Mouse (Mus musculus) hindbrain, embryonic 14.5 days (tissue): Measurements from ENCODE around the gene Cdkl4. TPM values are rescaled to one million over a fixed set of nuclear protein-coding genes. Genes with fewer than 3 reads are reported as not detected.

Experiments
- ATAC-seq: fragments of 200-750 bp; cut with Nextera tagmentation; 2 replicates; pipeline ENCODE4 v1.8.0; 2017; ENCODE audit warnings: moderate number of reproducible peaks, mild to moderate bottlenecking, moderate TSS enrichment, moderate library complexity; ENCODE audit not compliant: low FRiP score
- DNase-seq: peaks from one replicate; pipeline ENCODE4 v3.0.0-alpha.2; 2015; ENCODE audit warnings: low spot score
- H3K27ac ChIP-seq: fragments of 300-500 bp; sonication (generic); 2 replicates; pipeline ENCODE4 v1.5.1; 2014; ENCODE audit warnings: mild to moderate bottlenecking, moderate library complexity
- H3K27me3 ChIP-seq: fragments of 300-500 bp; sonication (generic); 2 replicates; pipeline ENCODE4 v1.6.1; 2014; ENCODE audit warnings: mild to moderate bottlenecking, low read length, mixed read lengths; ENCODE audit not compliant: control insufficient read depth, insufficient read depth
- H3K36me3 ChIP-seq: fragments of 300-500 bp; sonication (generic); replicated peaks from 2 replicates; pipeline ENCODE4 v1.6.1; 2014; ENCODE audit not compliant: control insufficient read depth, insufficient read depth
- H3K4me1 ChIP-seq: fragments of 300-500 bp; sonication (generic); replicated peaks from 2 replicates; pipeline ENCODE4 v1.6.1; 2014; ENCODE audit warnings: antibody characterized with exemption, low read length, mixed read lengths; ENCODE audit not compliant: control insufficient read depth, insufficient read depth
- H3K4me2 ChIP-seq: fragments of 300-500 bp; sonication (generic); replicated peaks from 2 replicates; pipeline ENCODE4 v1.6.1; 2014; ENCODE audit warnings: mild to moderate bottlenecking, moderate library complexity
- H3K4me3 ChIP-seq: fragments of 300-500 bp; sonication (generic); replicated peaks from 2 replicates; pipeline ENCODE4 v1.5.1; 2014; ENCODE audit warnings: mild to moderate bottlenecking, low read length
- H3K9ac ChIP-seq: fragments of 300-500 bp; sonication (generic); 2 replicates; pipeline ENCODE4 v1.6.1; 2014
- H3K9me3 ChIP-seq: fragments of 300-500 bp; sonication (generic); 2 replicates; pipeline ENCODE4 v1.6.1; 2016; ENCODE audit warnings: low read length; ENCODE audit not compliant: control insufficient read depth
- WGBS: fragments of 180-500 bp; shearing (Covaris S2); extraction: QIAGEN DNeasy Blood & Tissue Kit; methylation state at CpG from one replicate; pipeline ENCODE4 v1.1.7; 2014; 5-methylcytosine and 5-hydroxymethylcytosine counted together
- polyA plus RNA-seq: library from polyadenylated mRNA; unstranded; fragments of >200 nt; fragmentation: Nextera tagmentation; extraction: Ambion mirVana; gene quantifications from 2 replicates; pipeline ENCODE4 v1.2.1, GENCODE M21; 2014

Cdkl4 gene
- polyA plus RNA-seq, 1 experiment from 2014 or later = 7.3 TPM

DNA sequence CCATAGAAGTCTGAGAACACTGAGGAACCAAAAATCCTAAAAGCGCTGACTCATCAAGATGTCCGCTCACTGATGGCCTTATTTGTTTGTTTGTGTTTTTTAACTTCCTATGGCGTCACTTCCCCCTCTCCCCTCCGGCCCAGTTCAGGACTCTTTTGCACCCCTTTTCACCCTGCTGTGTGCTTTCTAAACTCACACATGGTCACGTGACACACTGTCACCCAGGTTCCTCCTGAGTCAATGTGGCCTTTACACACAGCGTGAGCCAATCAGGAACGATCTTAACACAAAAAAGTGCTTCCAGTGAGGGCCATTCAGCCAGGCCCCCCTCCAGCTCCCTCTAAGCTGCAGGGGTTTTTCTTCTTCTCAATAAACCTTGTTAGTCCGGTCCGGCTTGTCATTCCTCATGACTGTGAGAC, 80.4 kb downstream of the Cdkl4 start:
- Histone ChIP-seq H3K9ac (no peak overlapping the region), H3K4me1 (no peaks in the 10 kb centered on the region), H3K4me3 (no peak overlapping the region), H3K9me3 (no peaks in the 10 kb centered on the region), H3K4me2 (no peak overlapping the region), H3K27ac (no peak overlapping the region), H3K36me3 (no peaks in the 10 kb centered on the region), H3K27me3 (no peaks in the 10 kb centered on the region)
- DNase-seq (no peak), ATAC-seq (no peak)
- WGBS = 41% methylated on average over 9 of the region's 9 CpGs

- Histone ChIP-seq H3K4me3 (no peak overlapping the region), H3K27ac (no peak overlapping the region), H3K9ac (no peak overlapping the region), H3K4me2 (no peak overlapping the region), H3K4me1 (no peaks in the 10 kb centered on the region), H3K36me3 (no peaks in the 10 kb centered on the region), H3K27me3 (no peaks in the 10 kb centered on the region), H3K9me3 (no peaks in the 10 kb centered on the region)
- DNase-seq (no peak), ATAC-seq (no peak)
- WGBS = 86% methylated on average over 8 of the region's 8 CpGs
These were observed 80.9 kb downstream of the Cdkl4 start for GRCm38 (mm10) chr17:80496607-80497170.

GRCm38 (mm10) chr17:80496185-80496584, 81.4 kb downstream of the Cdkl4 start:
- Histone ChIP-seq H3K4me1 (no peaks in the 10 kb centered on the region), H3K4me3 (no peak overlapping the region), H3K9me3 (no peaks in the 10 kb centered on the region), H3K36me3 (no peaks in the 10 kb centered on the region), H3K4me2 (no peak overlapping the region), H3K9ac (no peak overlapping the region), H3K27me3 (no peaks in the 10 kb centered on the region), H3K27ac (no peak overlapping the region)
- ATAC-seq (no peak), DNase-seq (no peak)
- WGBS = 81% methylated on average over 6 of the region's 6 CpGs

DNA sequence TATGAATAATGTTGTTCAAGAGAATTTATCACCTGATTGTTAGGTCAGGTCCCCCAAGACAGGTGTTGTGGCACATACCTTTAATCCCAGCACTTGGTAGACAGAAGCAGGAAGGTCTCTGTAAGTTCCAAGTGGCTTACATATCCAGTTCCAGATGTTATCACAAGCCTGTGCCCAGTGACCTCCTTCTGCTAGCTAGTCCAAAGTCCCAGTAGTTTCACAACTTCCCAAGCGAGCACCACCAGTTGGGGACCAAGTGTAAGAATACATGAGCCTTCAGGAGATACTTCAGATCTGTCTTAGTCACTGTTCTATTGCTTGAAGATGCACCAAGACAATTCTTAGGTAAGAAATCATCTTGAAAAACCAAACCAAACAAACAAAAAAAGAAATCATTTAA, 83.7 kb downstream of the Cdkl4 start:
- Histone ChIP-seq H3K4me1 (no peaks in the 10 kb centered on the region), H3K36me3 (no peaks in the 10 kb centered on the region), H3K4me3 (no peak overlapping the region), H3K27me3 (no peaks in the 10 kb centered on the region), H3K9ac (no peak overlapping the region), H3K9me3 (no peaks in the 10 kb centered on the region), H3K27ac (no peak overlapping the region), H3K4me2 (no peak overlapping the region)
- DNase-seq (no peak), ATAC-seq (no peak)
- WGBS = 90% methylated on average over 1 of the region's 1 CpGs

DNA sequence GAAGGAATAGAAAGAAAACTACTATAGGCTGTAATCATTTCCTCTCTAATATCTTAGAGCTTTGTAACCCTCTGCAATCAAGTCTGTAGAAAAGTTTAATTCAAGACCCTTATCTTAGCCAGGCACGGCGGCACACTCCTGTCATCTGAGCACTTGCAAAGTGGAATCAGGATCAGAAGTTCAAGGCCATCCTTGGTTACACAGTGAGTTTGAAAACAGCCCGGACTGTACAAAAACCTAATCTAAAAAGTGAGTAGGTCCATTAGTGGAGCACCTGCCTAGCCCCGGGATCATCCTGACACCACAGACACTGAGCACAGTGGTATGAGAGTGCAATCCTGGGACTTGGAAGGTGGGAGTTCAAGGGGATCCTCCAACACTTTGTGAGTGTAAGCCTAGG, 84.8 kb downstream of the Cdkl4 start:
- 96% methylated on average over 4 of the region's 4 CpGs for WGBS
- no peaks in the 10 kb centered on the region for H3K4me1 ChIP-seq

DNA sequence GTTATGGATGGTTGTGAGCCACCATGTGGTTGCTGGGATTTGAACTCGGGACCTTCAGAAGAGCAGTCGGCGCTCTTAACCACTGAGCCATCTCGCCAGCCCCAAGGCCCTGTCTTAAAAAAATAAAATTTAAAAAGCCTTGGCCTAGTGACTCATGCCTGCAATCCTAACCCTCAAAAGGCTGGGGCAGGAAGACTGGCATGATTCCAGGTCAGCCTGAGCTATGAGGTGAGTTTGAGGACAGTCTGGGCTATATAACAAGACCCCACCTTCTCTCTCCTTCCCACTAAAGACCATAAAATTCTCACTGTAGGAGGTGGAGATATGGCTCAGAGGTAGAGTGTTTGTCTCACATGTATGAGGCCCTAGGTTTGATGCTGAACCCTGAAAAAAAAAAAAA, 85.3 kb downstream of the Cdkl4 start:
- 91% methylated on average over 4 of the region's 4 CpGs for WGBS
- no peaks in the 10 kb centered on the region for H3K36me3 ChIP-seq
- DNase-seq (no peak), ATAC-seq (no peak)
- H3K4me2 ChIP-seq = no peak overlapping the region
- H3K27ac ChIP-seq = no peak overlapping the region
- H3K27me3 ChIP-seq = no peaks in the 10 kb centered on the region
- no peak overlapping the region for H3K9ac ChIP-seq
- no peaks in the 10 kb centered on the region for H3K4me1 ChIP-seq
- no peak overlapping the region for H3K4me3 ChIP-seq
- H3K9me3 ChIP-seq = no peaks in the 10 kb centered on the region

More for the DNA sequence above, 84.8 kb downstream of the Cdkl4 start:
- no peak overlapping the region for H3K9ac ChIP-seq
- H3K27ac ChIP-seq = no peak overlapping the region
- no peak for DNase-seq
- H3K4me3 ChIP-seq = no peak overlapping the region
- no peaks in the 10 kb centered on the region for H3K36me3 ChIP-seq
- H3K4me2 ChIP-seq = no peak overlapping the region
- H3K9me3 ChIP-seq = no peaks in the 10 kb centered on the region
- no peak for ATAC-seq
- no peaks in the 10 kb centered on the region for H3K27me3 ChIP-seq

GRCm38 (mm10) chr17:80490166-80490565, 87.4 kb downstream of the Cdkl4 start:
- Histone ChIP-seq H3K9ac (no peak overlapping the region), H3K4me2 (no peak overlapping the region), H3K9me3 (no peaks in the 10 kb centered on the region), H3K36me3 (no peaks in the 10 kb centered on the region), H3K27me3 (no peaks in the 10 kb centered on the region), H3K4me3 (no peak overlapping the region), H3K27ac (no peak overlapping the region), H3K4me1 (no peaks in the 10 kb centered on the region)
- no peak for DNase-seq
- WGBS = 59% methylated on average over 5 of the region's 5 CpGs
- ATAC-seq = no peak

DNA sequence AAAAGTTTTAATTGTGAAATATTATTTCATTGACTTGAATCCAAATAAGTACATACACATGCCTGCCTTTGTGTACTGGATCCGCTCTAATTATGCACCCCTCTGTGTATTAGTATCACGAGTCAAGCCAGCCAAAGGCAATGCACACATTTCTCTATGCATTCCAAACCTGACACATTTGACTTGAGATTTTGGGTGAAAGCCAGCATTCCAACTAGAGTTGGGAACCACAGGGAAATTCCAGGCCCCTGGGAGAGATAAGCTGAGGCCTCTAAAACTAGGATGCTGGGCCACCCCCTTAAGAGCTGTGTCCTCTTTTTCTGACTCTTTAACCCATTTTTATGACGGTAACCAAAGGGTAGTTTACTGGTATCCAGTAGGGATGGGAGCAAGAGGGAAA, 88.7 kb downstream of the Cdkl4 start:
- H3K36me3 ChIP-seq = no peaks in the 10 kb centered on the region
- ATAC-seq (no peak), DNase-seq (no peak)
- no peak overlapping the region for H3K4me3 ChIP-seq
- no peak overlapping the region for H3K27ac ChIP-seq
- WGBS = 61% methylated on average over 3 of the region's 3 CpGs
- H3K4me2 ChIP-seq = no peak overlapping the region
- H3K9me3 ChIP-seq = no peaks in the 10 kb centered on the region
- H3K9ac ChIP-seq = no peak overlapping the region
- no peaks in the 10 kb centered on the region for H3K27me3 ChIP-seq
- H3K4me1 ChIP-seq = no peaks in the 10 kb centered on the region

- no peak overlapping the region for H3K4me2 ChIP-seq
- no peaks in the 10 kb centered on the region for H3K36me3 ChIP-seq
- peaks cover 17% of the 10 kb centered on the region for H3K4me1 ChIP-seq
- ATAC-seq = no peak
- H3K27ac ChIP-seq = no peak overlapping the region
- no peak overlapping the region for H3K9ac ChIP-seq
- H3K9me3 ChIP-seq = no peaks in the 10 kb centered on the region
- no peak overlapping the region for H3K4me3 ChIP-seq
- 97% methylated on average over 5 of the region's 5 CpGs for WGBS
- no peak for DNase-seq
- no peaks in the 10 kb centered on the region for H3K27me3 ChIP-seq
These were observed 92.5 kb downstream of the Cdkl4 start for GRCm38 (mm10) chr17:80485160-80485559.

GRCm38 (mm10) chr17:80480855-80481224, 96.8 kb downstream of the Cdkl4 start:
- 29% methylated on average over 7 of the region's 7 CpGs for WGBS
- Histone ChIP-seq H3K4me2 (peak overlapping the region; percentile 56), H3K9ac (peak overlapping the region; percentile 79), H3K36me3 (no peaks in the 10 kb centered on the region), H3K27ac (peak overlapping the region; percentile 97), H3K4me3 (peak overlapping the region; percentile 82), H3K9me3 (no peaks in the 10 kb centered on the region), H3K27me3 (no peaks in the 10 kb centered on the region), H3K4me1 (peaks cover 29% of the 10 kb centered on the region)
- no peak for ATAC-seq
- DNase-seq = no peak
